Mouse (Mus musculus) kidney, postnatal 0 days (tissue): Measurements from ENCODE around the gene Pdyn. TPM values are rescaled to one million over a fixed set of nuclear protein-coding genes. Genes with fewer than 3 reads are reported as not detected.
A peak's percentile ranks its signal among the peaks of the same experiment; 100 is the strongest.

ENCODE experiments used
- ATAC-seq: fragments of 200-750 bp; cut with Nextera tagmentation; replicated peaks from 2 replicates; pipeline ENCODE4 v1.8.0; 2017; ENCODE audit warnings: low read depth, moderate number of reproducible peaks, moderate TSS enrichment, moderate library complexity; ENCODE audit not compliant: low FRiP score
- DNase-seq: peaks from one replicate; pipeline ENCODE4 v3.0.0-alpha.2; 2016; ENCODE audit warnings: low spot score
- H3K27ac ChIP-seq: fragments of 300-500 bp; sonication (generic); 2 replicates; pipeline ENCODE4 v1.5.1; 2014; ENCODE audit warnings: mild to moderate bottlenecking
- H3K27me3 ChIP-seq: fragments of 300-500 bp; sonication (generic); 2 replicates; pipeline ENCODE4 v1.6.1; 2014; ENCODE audit warnings: low read length, mixed read lengths; ENCODE audit not compliant: insufficient read depth
- H3K36me3 ChIP-seq: fragments of 300-500 bp; sonication (generic); 2 replicates; pipeline ENCODE4 v1.6.1; 2014; ENCODE audit warnings: low read length, mixed read lengths; ENCODE audit not compliant: insufficient read depth
- H3K4me1 ChIP-seq: fragments of 300-500 bp; sonication (generic); replicated peaks from 2 replicates; pipeline ENCODE4 v1.6.1; 2014; ENCODE audit warnings: antibody characterized with exemption, low read length, mixed read lengths; ENCODE audit not compliant: insufficient read depth
- H3K4me2 ChIP-seq: fragments of 300-500 bp; sonication (generic); 2 replicates; pipeline ENCODE4 v1.6.1; 2014; ENCODE audit warnings: mild to moderate bottlenecking, low read length, moderate library complexity, mixed read lengths
- H3K4me3 ChIP-seq: fragments of 300-500 bp; sonication (generic); replicated peaks from 2 replicates; pipeline ENCODE4 v1.5.1; 2014; ENCODE audit warnings: low read depth, low read length
- H3K9ac ChIP-seq: fragments of 300-500 bp; sonication (generic); 2 replicates; pipeline ENCODE4 v1.6.1; 2014; ENCODE audit warnings: low read depth, low read length
- H3K9me3 ChIP-seq: fragments of 300-500 bp; sonication (generic); replicated peaks from 2 replicates; pipeline ENCODE4 v1.6.1; 2016; ENCODE audit warnings: low read length, inconsistent platforms, mixed read lengths
- CTCF ChIP-seq: IDR thresholded peaks from 2 replicates; pipeline ENCODE4 v1.5.1; 2016; ENCODE audit warnings: antibody characterized with exemption, low read depth, mild to moderate bottlenecking, moderate library complexity
- WGBS: fragments of 180-500 bp; shearing (Covaris S2); extraction: QIAGEN DNeasy Blood & Tissue Kit; methylation state at CpG from one replicate; pipeline ENCODE4 v1.1.7; 2014; 5-methylcytosine and 5-hydroxymethylcytosine counted together
- polyA plus RNA-seq: library from polyadenylated mRNA; unstranded; fragments of >200 nt; fragmentation: Nextera tagmentation; extraction: Ambion mirVana; gene quantifications from 2 replicates; pipeline ENCODE4 v1.2.1, GENCODE M21; 2015

The Pdyn gene
- polyA plus RNA-seq, result 0.41 and 0.48 TPM in 2 replicates

- H3K27me3 ChIP-seq, result no peaks in the 10 kb centered on the region
- no peak within 1 kb of the TSS for H3K27ac ChIP-seq
- H3K9me3 ChIP-seq, result no peaks in the 10 kb centered on the region
- no peak for ATAC-seq
- 7% methylated on average over 20 of the region's 20 CpGs for WGBS
- DNase-seq, result peak; percentile 45
- H3K4me1 ChIP-seq, result no peaks in the 10 kb centered on the region
- peak within 1 kb of the TSS; percentile 37 for H3K4me2 ChIP-seq
- no peak within 1 kb of the TSS for H3K9ac ChIP-seq
- H3K36me3 ChIP-seq, result no peaks in the 10 kb centered on the region
- H3K4me3 ChIP-seq, result no peak within 1 kb of the TSS
- TF ChIP-seq CTCF, result peak; percentile 34; the same call in 1 of the 2 replicates
These were observed at the start of gene Pdyn for GRCm38 (mm10) chr2:129699484-129700158. TSS of gene Pdyn (minus strand) at chr2:129699844.

- Histone ChIP-seq H3K36me3 (no peaks in the 10 kb centered on the region), H3K27me3 (no peaks in the 10 kb centered on the region), H3K4me1 (no peaks in the 10 kb centered on the region), H3K9me3 (no peaks in the 10 kb centered on the region), H3K27ac (no peak overlapping the region), H3K4me2 (no peak overlapping the region), H3K9ac (no peak overlapping the region), H3K4me3 (no peak overlapping the region)
- ATAC-seq, result no peak
- no peak for DNase-seq
- TF ChIP-seq CTCF, result no peak
- 85% methylated on average over 7 of the region's 7 CpGs for WGBS
These were observed 42.4 kb upstream of the Pdyn start for GRCm38 (mm10) chr2:129742016-129742415.

- H3K9ac ChIP-seq, result no peak overlapping the region
- H3K36me3 ChIP-seq, result no peaks in the 10 kb centered on the region
- 79% methylated on average over 3 of the region's 3 CpGs for WGBS
- no peak overlapping the region for H3K4me2 ChIP-seq
- H3K27ac ChIP-seq, result no peak overlapping the region
- DNase-seq (no peak), ATAC-seq (no peak)
- H3K9me3 ChIP-seq, result no peaks in the 10 kb centered on the region
- H3K4me3 ChIP-seq, result no peak overlapping the region
- H3K27me3 ChIP-seq, result no peaks in the 10 kb centered on the region
- no peak for TF ChIP-seq CTCF
- H3K4me1 ChIP-seq, result no peaks in the 10 kb centered on the region
These were observed 40.9 kb upstream of the Pdyn start for GRCm38 (mm10) chr2:129740515-129740914.

- no peaks in the 10 kb centered on the region for H3K9me3 ChIP-seq
- ATAC-seq (no peak), DNase-seq (no peak)
- no peak for TF ChIP-seq CTCF
- H3K9ac ChIP-seq, result no peak overlapping the region
- H3K36me3 ChIP-seq, result no peaks in the 10 kb centered on the region
- 54% methylated on average over 8 of the region's 8 CpGs for whole genome bisulfite sequencing
- H3K4me3 ChIP-seq, result no peak overlapping the region
- no peaks in the 10 kb centered on the region for H3K27me3 ChIP-seq
- no peak overlapping the region for H3K27ac ChIP-seq
- no peaks in the 10 kb centered on the region for H3K4me1 ChIP-seq
- no peak overlapping the region for H3K4me2 ChIP-seq
These were observed 34.4 kb upstream of the Pdyn start for GRCm38 (mm10) chr2:129734031-129734430.

- WGBS, result 87% methylated on average over 1 of the region's 1 CpGs
- no peak for DNase-seq
These were observed 30.0 kb upstream of the Pdyn start for GRCm38 (mm10) chr2:129729681-129730080.

GRCm38 (mm10) chr2:129715671-129716070, 16.0 kb upstream of the Pdyn start:
- no peak overlapping the region for H3K4me3 ChIP-seq
- H3K27me3 ChIP-seq, result no peaks in the 10 kb centered on the region
- DNase-seq (peak; percentile 75), ATAC-seq (no peak)
- H3K9me3 ChIP-seq, result no peaks in the 10 kb centered on the region
- H3K4me1 ChIP-seq, result no peaks in the 10 kb centered on the region
- no peaks in the 10 kb centered on the region for H3K36me3 ChIP-seq
- TF ChIP-seq CTCF, result peak; percentile 84
- H3K27ac ChIP-seq, result no peak overlapping the region
- H3K9ac ChIP-seq, result no peak overlapping the region
- H3K4me2 ChIP-seq, result no peak overlapping the region
- 15% methylated on average over 10 of the region's 10 CpGs for WGBS

More at GRCm38 (mm10) chr2:129729681-129730080, 30.0 kb upstream of the Pdyn start:
- Histone ChIP-seq H3K27me3 (no peaks in the 10 kb centered on the region), H3K9ac (no peak overlapping the region), H3K36me3 (no peaks in the 10 kb centered on the region), H3K9me3 (no peaks in the 10 kb centered on the region), H3K4me2 (no peak overlapping the region), H3K27ac (no peak overlapping the region), H3K4me3 (no peak overlapping the region), H3K4me1 (no peaks in the 10 kb centered on the region)
- TF ChIP-seq CTCF, result no peak
- no peak for ATAC-seq
